Mouse (Mus musculus) embryo, embryonic 11.5 days (tissue): ENCODE measurements around the gene Pkn2.

Source experiments
- DNase-seq: peaks from one replicate; pipeline ENCODE4 v3.0.0-alpha.2; 2012; ENCODE audit warnings: low read depth, low spot score

Gene Pkn2

DNA sequence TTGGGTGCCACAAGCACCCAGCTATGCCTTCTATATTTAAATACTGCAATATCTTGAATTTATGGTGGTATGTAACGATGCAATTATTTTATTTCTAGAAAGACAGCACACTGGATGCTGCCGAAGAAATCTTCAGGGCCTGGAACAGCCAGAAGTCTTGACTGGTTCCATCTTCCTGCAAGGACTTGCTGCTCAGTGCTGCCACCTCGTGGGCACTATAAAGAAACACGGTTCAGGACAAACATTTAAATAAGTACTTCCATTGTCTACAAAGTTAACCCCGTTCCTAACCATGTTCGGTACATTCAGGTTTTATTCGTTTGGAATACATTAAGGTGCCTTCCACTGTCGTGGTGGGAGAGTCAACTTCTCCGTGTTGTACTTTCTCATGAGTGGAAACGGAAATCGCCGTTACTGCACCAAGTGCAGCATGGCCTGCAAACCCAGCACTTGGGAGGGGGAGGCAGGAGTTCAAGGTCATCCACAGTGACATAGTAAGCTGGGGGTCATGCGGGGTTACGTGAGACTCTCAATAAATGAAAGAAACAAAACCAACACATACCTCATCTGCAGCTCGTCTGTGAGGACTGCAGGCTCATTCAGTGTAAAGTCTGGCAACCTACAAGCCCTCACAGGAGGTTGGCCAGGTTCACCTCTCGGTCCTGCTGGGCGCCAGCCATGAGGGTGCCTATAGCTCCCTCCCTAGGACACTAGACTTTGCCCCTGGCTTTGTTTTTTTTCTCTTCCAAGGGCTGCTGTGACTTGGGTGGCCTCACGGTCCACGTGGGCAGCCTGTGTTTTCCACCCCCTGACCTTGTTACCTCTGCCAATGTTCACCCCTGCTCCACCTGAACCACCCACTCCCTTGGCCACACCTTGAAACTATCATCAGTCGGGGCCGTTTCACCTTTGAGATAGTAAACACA lies 137.6 kb downstream of the Pkn2 start:
- DNase-seq = peak; percentile 59
